Mouse (Mus musculus): ENCODE measurements around the gene D130043K22Rik. TPM values are rescaled to one million over a fixed set of nuclear protein-coding genes. Genes with fewer than 3 reads are reported as not detected.
"Not testable (repeated sequence)": the region's sequence is repeated elsewhere in the genome, so short reads cannot be mapped to it uniquely, and the experiment has no call there.

D130043K22Rik gene
- polyA plus RNA-seq, 1 experiment from 2014 or later, result 5.5 TPM

GRCm38 (mm10) chr13:24830756-24831352, 14.1 kb upstream of the D130043K22Rik start:
- DNase-seq (ENCODE audit: low spot score) (no peak), ATAC-seq (ENCODE audit: low FRiP score) (no peak)
- H3K9ac ChIP-seq, result peak overlapping the region; percentile 52
- H3K36me3 ChIP-seq (replicated peaks; ENCODE audit: control insufficient read depth, insufficient read depth), result no peaks in the 10 kb centered on the region
- peak overlapping the region; percentile 77 for H3K4me3 ChIP-seq (replicated peaks; ENCODE audit: low read length)
- H3K9me3 ChIP-seq (ENCODE audit: control insufficient read depth, low read length), result no peaks in the 10 kb centered on the region
- H3K4me2 ChIP-seq (replicated peaks), result peak overlapping the region; percentile 73
- WGBS, result 4% methylated on average over 20 of the region's 20 CpGs
- H3K27ac ChIP-seq, result no peak overlapping the region; the same call in 1 of the 2 replicates
- no peaks in the 10 kb centered on the region for H3K27me3 ChIP-seq (ENCODE audit: control insufficient read depth, insufficient read depth, low read length)
- peaks cover 27% of the 10 kb centered on the region for H3K4me1 ChIP-seq (replicated peaks; ENCODE audit: control insufficient read depth, insufficient read depth, low read length)

- no peaks in the 10 kb centered on the region for H3K27me3 ChIP-seq (ENCODE audit: control insufficient read depth, insufficient read depth, low read length)
- no peaks in the 10 kb centered on the region for H3K36me3 ChIP-seq (replicated peaks; ENCODE audit: control insufficient read depth, insufficient read depth)
- WGBS, result under 1% methylated on average over 90 of the region's 90 CpGs
- H3K4me3 ChIP-seq (replicated peaks; ENCODE audit: low read length), result peak within 1 kb of the TSS; percentile 77
- peaks cover 27% of the 10 kb centered on the region for H3K4me1 ChIP-seq (replicated peaks; ENCODE audit: control insufficient read depth, insufficient read depth, low read length)
- peak within 1 kb of the TSS; percentile 83 for H3K9ac ChIP-seq
- H3K4me2 ChIP-seq (replicated peaks), result peak within 1 kb of the TSS; percentile 73
- H3K9me3 ChIP-seq (ENCODE audit: control insufficient read depth, low read length), result no peaks in the 10 kb centered on the region
- ATAC-seq (ENCODE audit: low FRiP score), result peak; percentile 97
- peak within 1 kb of the TSS; percentile 83 for H3K27ac ChIP-seq
- DNase-seq (ENCODE audit: low spot score), result peak; percentile 96
Measured at GRCm38 (mm10) chr13:24831353-24832130, 13.4 kb upstream of the D130043K22Rik start, which contains the start of the genes Acot13 and Tdp2. Acot13 (minus strand) TSS chr13:24831540. Tdp2 (plus strand) TSS chr13:24831679.

- Histone ChIP-seq H3K4me3 (replicated peaks; ENCODE audit: low read length) (peak overlapping the region; percentile 77), H3K27ac (peak overlapping the region; percentile 83), H3K4me1 (replicated peaks; ENCODE audit: control insufficient read depth, insufficient read depth, low read length) (peaks cover 27% of the 10 kb centered on the region), H3K4me2 (replicated peaks) (peak overlapping the region; percentile 73), H3K27me3 (ENCODE audit: control insufficient read depth, insufficient read depth, low read length) (no peaks in the 10 kb centered on the region), H3K9me3 (ENCODE audit: control insufficient read depth, low read length) (no peaks in the 10 kb centered on the region), H3K9ac (peak overlapping the region; percentile 83), H3K36me3 (replicated peaks; ENCODE audit: control insufficient read depth, insufficient read depth) (0 out of 2 replicates have a peak, but pooled peaks cover 3% of the 10 kb centered on the region)
- DNase-seq (ENCODE audit: low spot score), result peak; percentile 34
- WGBS, result 7% methylated on average over 21 of the region's 21 CpGs
- peak; percentile 3; the same call in 1 of the 2 replicates for ATAC-seq (ENCODE audit: low FRiP score)
Measured at GRCm38 (mm10) chr13:24832131-24832810, 12.7 kb upstream of the D130043K22Rik start.

DNA sequence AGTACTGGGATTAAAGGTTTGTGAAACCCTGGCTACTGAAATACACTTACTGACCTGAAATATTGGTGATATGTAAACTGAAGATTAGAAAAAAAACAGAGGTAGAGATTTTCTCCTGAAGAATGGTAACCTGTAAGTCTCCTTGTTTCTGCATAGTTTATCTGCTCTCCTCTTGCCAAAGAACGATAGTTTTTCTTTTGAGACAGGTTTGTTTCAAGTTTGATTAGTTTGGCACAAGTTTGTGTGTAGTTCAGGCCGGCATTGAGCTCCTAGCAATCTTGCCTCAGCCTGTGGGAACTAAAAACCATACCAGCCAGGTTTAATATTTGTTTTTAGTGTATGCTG, 12.2 kb upstream of the D130043K22Rik start:
- H3K4me2 ChIP-seq (replicated peaks), result peak overlapping the region; percentile 73
- no peaks in the 10 kb centered on the region for H3K27me3 ChIP-seq (ENCODE audit: control insufficient read depth, insufficient read depth, low read length)
- no peaks in the 10 kb centered on the region for H3K9me3 ChIP-seq (ENCODE audit: control insufficient read depth, low read length)
- peaks cover 27% of the 10 kb centered on the region for H3K4me1 ChIP-seq (replicated peaks; ENCODE audit: control insufficient read depth, insufficient read depth, low read length)
- no peak for ATAC-seq (ENCODE audit: low FRiP score)
- H3K36me3 ChIP-seq (replicated peaks; ENCODE audit: control insufficient read depth, insufficient read depth), result 0 out of 2 replicates have a peak, but pooled peaks cover 6% of the 10 kb centered on the region
- H3K27ac ChIP-seq, result no peak overlapping the region
- WGBS, result 70% methylated on average over 2 of the region's 2 CpGs
- H3K4me3 ChIP-seq (replicated peaks; ENCODE audit: low read length), result peak overlapping the region; percentile 77
- H3K9ac ChIP-seq, result peak overlapping the region; percentile 83
- no peak for DNase-seq (ENCODE audit: low spot score)

- ATAC-seq (ENCODE audit: low FRiP score); H3K4me3 ChIP-seq (replicated peaks; ENCODE audit: low read length); H3K27me3 ChIP-seq (ENCODE audit: control insufficient read depth, insufficient read depth, low read length); DNase-seq (ENCODE audit: low spot score); H3K27ac ChIP-seq; H3K4me2 ChIP-seq (replicated peaks); H3K9ac ChIP-seq; H3K9me3 ChIP-seq (ENCODE audit: control insufficient read depth, low read length): not testable (repeated sequence)
- WGBS, result 97% methylated on average over 8 of the region's 8 CpGs
- Histone ChIP-seq H3K36me3 (replicated peaks; ENCODE audit: control insufficient read depth, insufficient read depth) (peaks cover 24% of the 10 kb centered on the region), H3K4me1 (replicated peaks; ENCODE audit: control insufficient read depth, insufficient read depth, low read length) (peaks cover 15% of the 10 kb centered on the region)
Measured at GRCm38 (mm10) chr13:24837765-24838164, 7.2 kb upstream of the D130043K22Rik start.

- Histone ChIP-seq H3K4me2 (replicated peaks) (no peak overlapping the region), H3K9ac (no peak overlapping the region), H3K9me3 (ENCODE audit: control insufficient read depth, low read length) (no peaks in the 10 kb centered on the region), H3K27me3 (ENCODE audit: control insufficient read depth, insufficient read depth, low read length) (no peaks in the 10 kb centered on the region), H3K4me1 (replicated peaks; ENCODE audit: control insufficient read depth, insufficient read depth, low read length) (no peaks in the 10 kb centered on the region), H3K4me3 (replicated peaks; ENCODE audit: low read length) (no peak overlapping the region), H3K27ac (no peak overlapping the region), H3K36me3 (replicated peaks; ENCODE audit: control insufficient read depth, insufficient read depth) (peaks cover 30% of the 10 kb centered on the region)
- ATAC-seq (ENCODE audit: low FRiP score) (no peak), DNase-seq (ENCODE audit: low spot score) (no peak)
- WGBS, result 94% methylated on average over 3 of the region's 3 CpGs
Measured at GRCm38 (mm10) chr13:24839831-24840230, 5.1 kb upstream of the D130043K22Rik start.

DNA sequence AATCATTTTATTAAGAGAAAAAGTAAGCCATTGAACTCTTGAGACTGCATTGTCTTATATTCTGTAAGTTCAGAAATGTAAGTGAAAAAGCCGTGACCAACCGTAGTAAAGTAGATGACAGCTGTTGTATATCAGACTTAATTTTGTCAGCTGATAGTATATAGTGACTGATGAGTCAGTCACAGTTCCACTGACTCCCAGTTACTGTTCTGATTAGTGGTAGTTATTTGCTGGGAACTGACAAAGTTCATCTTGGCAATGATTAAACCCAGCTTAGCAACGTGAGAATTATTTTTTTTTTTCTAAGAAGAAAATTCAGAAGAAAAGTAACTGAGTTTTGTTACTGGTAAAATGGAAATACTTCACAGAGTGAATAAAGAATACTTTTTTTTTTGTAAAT, 3.2 kb upstream of the D130043K22Rik start:
- Histone ChIP-seq H3K27me3 (ENCODE audit: control insufficient read depth, insufficient read depth, low read length) (no peaks in the 10 kb centered on the region), H3K27ac (no peak overlapping the region), H3K4me3 (replicated peaks; ENCODE audit: low read length) (no peak overlapping the region), H3K36me3 (replicated peaks; ENCODE audit: control insufficient read depth, insufficient read depth) (peaks cover 30% of the 10 kb centered on the region), H3K4me2 (replicated peaks) (no peak overlapping the region), H3K9ac (no peak overlapping the region), H3K4me1 (replicated peaks; ENCODE audit: control insufficient read depth, insufficient read depth, low read length) (peaks cover 14% of the 10 kb centered on the region; the same call in 1 of the 2 replicates), H3K9me3 (ENCODE audit: control insufficient read depth, low read length) (no peaks in the 10 kb centered on the region)
- ATAC-seq (ENCODE audit: low FRiP score) (no peak), DNase-seq (ENCODE audit: low spot score) (no peak)
- WGBS, result 97% methylated on average over 3 of the region's 3 CpGs

GRCm38 (mm10) chr13:24849318-24849717, 4.4 kb downstream of the D130043K22Rik start:
- no peak for DNase-seq (ENCODE audit: low spot score)
- Histone ChIP-seq H3K4me1 (replicated peaks; ENCODE audit: control insufficient read depth, insufficient read depth, low read length) (peaks cover 14% of the 10 kb centered on the region; the same call in 1 of the 2 replicates), H3K9ac (no peak overlapping the region), H3K36me3 (replicated peaks; ENCODE audit: control insufficient read depth, insufficient read depth) (no peaks in the 10 kb centered on the region), H3K9me3 (ENCODE audit: control insufficient read depth, low read length) (no peaks in the 10 kb centered on the region), H3K27ac (no peak overlapping the region), H3K4me3 (replicated peaks; ENCODE audit: low read length) (no peak overlapping the region), H3K27me3 (ENCODE audit: control insufficient read depth, insufficient read depth, low read length) (no peaks in the 10 kb centered on the region), H3K4me2 (replicated peaks) (no peak overlapping the region)
- WGBS, result 88% methylated on average over 4 of the region's 4 CpGs
- no peak for ATAC-seq (ENCODE audit: low FRiP score)

- DNase-seq (ENCODE audit: low spot score) (no peak), ATAC-seq (ENCODE audit: low FRiP score) (no peak)
- Histone ChIP-seq H3K9me3 (ENCODE audit: control insufficient read depth, low read length) (no peaks in the 10 kb centered on the region), H3K27me3 (ENCODE audit: control insufficient read depth, insufficient read depth, low read length) (no peaks in the 10 kb centered on the region), H3K4me2 (replicated peaks) (no peak overlapping the region), H3K36me3 (replicated peaks; ENCODE audit: control insufficient read depth, insufficient read depth) (0 out of 2 replicates have a peak, but pooled peaks cover under 1% of the 10 kb centered on the region), H3K4me1 (replicated peaks; ENCODE audit: control insufficient read depth, insufficient read depth, low read length) (no peaks in the 10 kb centered on the region), H3K27ac (no peak overlapping the region), H3K4me3 (replicated peaks; ENCODE audit: low read length) (no peak overlapping the region), H3K9ac (no peak overlapping the region)
- 93% methylated on average over 2 of the region's 2 CpGs for WGBS
Measured at GRCm38 (mm10) chr13:24851989-24852388, 7.1 kb downstream of the D130043K22Rik start.

Measured in hindbrain, embryonic 14.5 days (tissue).